Mouse (Mus musculus) cortical plate, adult 2 months (tissue): ENCODE data around the gene Slc2a5. TPM values are rescaled to one million over a fixed set of nuclear protein-coding genes. Genes with fewer than 3 reads are reported as not detected.

Source experiments
- H3K27ac ChIP-seq: fragments of 200-500 bp; 2 replicates; pipeline ENCODE4 v1.5.1; 2012; ENCODE audit warnings: low read length, control low read depth, inconsistent platforms; ENCODE audit not compliant: insufficient read depth
- H3K4me1 ChIP-seq: fragments of 200-500 bp; 2 replicates; pipeline ENCODE4 v1.6.1; 2011; ENCODE audit warnings: low read length; ENCODE audit not compliant: control insufficient read depth, insufficient read depth
- H3K4me3 ChIP-seq: fragments of 200-500 bp; 2 replicates; pipeline ENCODE4 v1.5.1; 2011; ENCODE audit warnings: mild to moderate bottlenecking, low read length, control low read depth; ENCODE audit not compliant: insufficient read depth
- CTCF ChIP-seq: fragments of 200-500 bp; IDR thresholded peaks from 2 replicates; pipeline ENCODE4 v1.5.1; 2011; ENCODE audit warnings: mild to moderate bottlenecking, control low read depth, low read length; ENCODE audit not compliant: insufficient read depth; ENCODE audit errors: extremely low read depth
- POLR2A ChIP-seq: fragments of 200-500 bp; IDR thresholded peaks from 2 replicates; pipeline ENCODE4 v1.6.1; 2011; ENCODE audit warnings: mild to moderate bottlenecking, low read length, control low read depth; ENCODE audit not compliant: insufficient read depth; ENCODE audit errors: extremely low read depth
- polyA plus RNA-seq: library from polyadenylated mRNA; depleted of rRNA; stranded (reverse); fragments of >200 nt; gene quantifications from 2 replicates; pipeline ENCODE4 v1.2.3, GENCODE M21; 2012

Slc2a5 gene
- polyA plus RNA-seq, 1 experiment, result 9.3 TPM

DNA sequence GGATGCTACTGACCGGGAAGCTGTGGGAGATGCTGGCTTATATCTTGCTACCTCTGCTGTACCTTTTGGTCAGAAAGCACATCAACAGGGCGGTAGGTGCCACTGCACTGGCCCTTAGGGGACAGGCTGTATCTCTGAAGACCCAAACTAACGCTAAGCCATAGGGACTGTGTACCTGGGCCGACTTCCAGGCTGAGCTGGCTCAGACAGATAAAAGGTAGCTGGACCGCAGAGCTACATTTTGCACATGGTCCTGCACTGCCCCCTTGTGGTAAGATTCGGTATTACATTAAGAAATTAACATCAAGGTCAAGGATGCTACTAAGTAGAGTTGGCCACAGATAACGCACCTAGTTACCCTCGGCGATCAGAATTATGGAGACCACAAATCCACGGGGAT lies 20.2 kb upstream of the Slc2a5 start:
- H3K4me3 ChIP-seq, result no peak overlapping the region
- TF ChIP-seq CTCF, result peak; percentile 95
- no peak for TF ChIP-seq POLR2A

GRCm38 (mm10) chr4:150102822-150103221 lies 16.3 kb upstream of the Slc2a5 start:
- H3K4me3 ChIP-seq, result no peak overlapping the region
- TF ChIP-seq POLR2A (no peak), CTCF (no peak)
- no peaks in the 10 kb centered on the region for H3K4me1 ChIP-seq
- H3K27ac ChIP-seq, result no peak overlapping the region

More for the DNA sequence above, 20.2 kb upstream of the Slc2a5 start:
- Histone ChIP-seq H3K27ac (no peak overlapping the region), H3K4me1 (no peaks in the 10 kb centered on the region)

DNA sequence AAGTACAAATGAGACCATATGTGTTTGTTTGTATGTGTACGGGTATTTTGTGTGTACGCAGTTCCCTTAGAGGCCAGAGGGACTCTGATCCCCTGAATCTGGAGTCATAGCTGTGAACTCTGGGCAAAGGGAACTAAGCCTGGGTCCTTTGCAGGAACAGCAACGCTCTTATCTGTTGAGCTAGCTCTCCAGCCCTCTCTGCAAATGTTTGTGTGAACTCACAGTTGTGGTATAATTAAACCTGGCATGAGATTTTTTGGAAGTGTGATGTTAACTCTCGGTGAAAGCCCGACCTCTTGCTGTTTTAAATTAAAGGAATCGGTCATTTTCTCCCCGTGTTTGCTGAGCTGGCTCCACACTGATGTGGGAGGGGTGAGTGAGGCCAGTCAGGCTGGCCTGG lies 13.4 kb upstream of the Slc2a5 start:
- H3K4me3 ChIP-seq, result no peak overlapping the region
- H3K4me1 ChIP-seq, result no peaks in the 10 kb centered on the region
- TF ChIP-seq CTCF, result no peak
- TF ChIP-seq POLR2A, result no peak
- no peak overlapping the region for H3K27ac ChIP-seq

GRCm38 (mm10) chr4:150106637-150107036 lies 12.4 kb upstream of the Slc2a5 start:
- TF ChIP-seq CTCF (no peak), POLR2A (no peak)
- no peak overlapping the region for H3K27ac ChIP-seq

GRCm38 (mm10) chr4:150109636-150110035 lies 9.4 kb upstream of the Slc2a5 start:
- Histone ChIP-seq H3K4me3 (no peak overlapping the region), H3K27ac (no peak overlapping the region), H3K4me1 (no peaks in the 10 kb centered on the region)
- TF ChIP-seq POLR2A, result no peak
- TF ChIP-seq CTCF, result no peak

More at GRCm38 (mm10) chr4:150106637-150107036, 12.4 kb upstream of the Slc2a5 start:
- Histone ChIP-seq H3K4me1 (no peaks in the 10 kb centered on the region), H3K4me3 (no peak overlapping the region)

GRCm38 (mm10) chr4:150110373-150110772 lies 8.7 kb upstream of the Slc2a5 start:
- TF ChIP-seq CTCF (no peak), POLR2A (no peak)
- Histone ChIP-seq H3K4me3 (no peak overlapping the region), H3K4me1 (no peaks in the 10 kb centered on the region), H3K27ac (no peak overlapping the region)

DNA sequence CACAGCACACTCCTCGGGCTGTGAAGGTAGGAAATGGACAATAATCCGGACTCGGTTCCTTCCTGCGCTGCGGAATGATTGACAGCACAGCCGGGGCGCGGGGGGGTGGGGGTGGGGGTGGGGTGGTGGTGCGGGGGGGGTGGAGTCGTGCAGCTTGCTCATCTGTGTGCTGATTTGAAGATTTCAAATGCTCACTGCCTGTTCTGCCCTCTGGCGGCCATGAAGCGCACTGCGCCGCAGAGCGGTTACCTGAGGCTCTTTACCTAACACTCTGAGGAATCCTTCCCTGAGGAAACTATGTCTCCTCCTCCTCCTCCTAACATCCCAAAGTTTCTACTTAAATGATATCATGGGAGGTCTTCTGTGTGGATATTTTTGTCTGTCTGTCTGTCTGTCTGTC lies 6.2 kb upstream of the Slc2a5 start:
- H3K27ac ChIP-seq, result no peak overlapping the region
- peaks cover 2% of the 10 kb centered on the region; the same call in 1 of the 2 replicates for H3K4me1 ChIP-seq
- H3K4me3 ChIP-seq, result no peak overlapping the region
- TF ChIP-seq POLR2A, result no peak
- TF ChIP-seq CTCF, result peak; percentile 73

DNA sequence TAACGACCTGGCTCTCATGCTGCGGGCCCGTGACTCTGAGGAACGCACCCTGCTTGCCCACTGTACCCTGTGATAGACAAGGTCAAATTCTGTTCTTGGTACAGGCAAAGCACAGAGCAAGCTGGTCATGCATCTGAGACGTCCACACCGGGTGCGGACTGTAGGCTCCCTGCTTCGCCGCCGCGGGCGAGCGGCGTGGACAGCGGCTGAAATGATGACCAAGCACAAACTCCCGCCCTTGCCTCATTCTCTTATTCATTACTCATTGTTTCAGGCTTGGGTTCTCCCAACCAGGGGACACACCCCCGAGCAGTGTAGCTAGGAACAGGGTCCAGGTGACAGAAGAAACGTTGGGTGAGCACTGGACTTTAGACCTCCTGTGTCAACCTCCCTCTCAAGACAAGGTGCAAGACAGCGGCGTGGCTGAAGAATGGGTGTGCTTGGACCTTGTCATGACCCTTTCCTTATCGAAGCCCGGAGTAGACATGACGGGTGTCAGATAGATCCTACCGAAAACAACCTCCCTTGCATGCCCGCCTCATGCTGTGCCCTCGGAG lies 4.5 kb upstream of the Slc2a5 start:
- Histone ChIP-seq H3K4me1 (peaks cover 2% of the 10 kb centered on the region), H3K4me3 (no peak overlapping the region), H3K27ac (no peak overlapping the region)
- TF ChIP-seq POLR2A (no peak), CTCF (no peak)

- no peak overlapping the region for H3K27ac ChIP-seq
- TF ChIP-seq POLR2A, result no peak
- TF ChIP-seq CTCF, result 0 out of 2 replicates have a peak, but pooled peaks have one; percentile 23
- H3K4me3 ChIP-seq, result no peak overlapping the region
- H3K4me1 ChIP-seq, result peaks cover 2% of the 10 kb centered on the region
Measured at GRCm38 (mm10) chr4:150117311-150117710, 1.8 kb upstream of the Slc2a5 start.

- TF ChIP-seq POLR2A (no peak), CTCF (no peak)
- Histone ChIP-seq H3K4me1 (peaks cover 2% of the 10 kb centered on the region), H3K27ac (no peak overlapping the region), H3K4me3 (no peak overlapping the region)
Measured at GRCm38 (mm10) chr4:150118163-150118562, 920 bp upstream of the Slc2a5 start.
